Mouse (Mus musculus) MN1 (cell line): ENCODE results near the gene Pde1c.

Experiments
- DNase-seq: peaks from one replicate; pipeline ENCODE4 v3.0.0-alpha.2; 2016; ENCODE audit warnings: low spot score

Pde1c gene

DNA sequence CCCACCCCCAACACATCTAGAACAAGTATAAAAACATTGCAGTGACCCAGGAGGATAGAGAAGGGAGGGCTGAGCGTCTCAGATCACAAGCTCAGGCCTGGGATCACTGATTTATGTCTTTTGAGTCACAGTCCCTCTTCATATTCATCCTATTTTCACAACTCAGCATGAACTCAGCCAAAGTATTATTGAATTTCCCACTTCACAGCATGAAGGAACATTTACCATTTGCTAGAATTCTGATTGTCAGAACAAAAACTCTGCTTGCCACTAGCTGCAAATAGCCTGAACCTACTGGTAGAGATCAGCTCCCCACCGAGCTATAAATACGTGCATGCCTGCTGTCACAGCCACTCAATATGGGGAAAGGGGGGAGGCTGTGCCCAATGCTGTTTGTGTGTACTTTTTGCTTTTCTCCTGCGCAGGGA, 492.5 kb downstream of the Pde1c start:
- DNase-seq = no peak

DNA sequence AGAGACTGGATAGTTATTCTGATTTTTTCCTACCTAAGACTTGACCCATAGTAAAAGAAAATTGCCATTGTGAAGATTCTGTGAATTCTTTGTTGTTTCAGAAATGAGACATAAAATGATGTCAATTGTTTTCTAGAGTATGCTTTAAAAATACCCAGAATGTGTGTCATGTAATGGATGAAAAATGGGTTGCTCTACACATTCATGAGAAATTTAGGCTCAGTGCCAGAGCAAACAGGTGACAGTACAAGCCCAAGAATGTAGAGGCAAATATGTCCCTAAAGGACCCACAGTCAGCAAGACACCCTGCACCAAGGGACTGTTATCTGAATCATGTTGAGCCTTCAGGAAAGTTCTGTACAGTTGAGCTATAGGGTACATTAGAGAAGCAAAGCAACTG, 500.4 kb downstream of the Pde1c start:
- DNase-seq = no peak

DNA sequence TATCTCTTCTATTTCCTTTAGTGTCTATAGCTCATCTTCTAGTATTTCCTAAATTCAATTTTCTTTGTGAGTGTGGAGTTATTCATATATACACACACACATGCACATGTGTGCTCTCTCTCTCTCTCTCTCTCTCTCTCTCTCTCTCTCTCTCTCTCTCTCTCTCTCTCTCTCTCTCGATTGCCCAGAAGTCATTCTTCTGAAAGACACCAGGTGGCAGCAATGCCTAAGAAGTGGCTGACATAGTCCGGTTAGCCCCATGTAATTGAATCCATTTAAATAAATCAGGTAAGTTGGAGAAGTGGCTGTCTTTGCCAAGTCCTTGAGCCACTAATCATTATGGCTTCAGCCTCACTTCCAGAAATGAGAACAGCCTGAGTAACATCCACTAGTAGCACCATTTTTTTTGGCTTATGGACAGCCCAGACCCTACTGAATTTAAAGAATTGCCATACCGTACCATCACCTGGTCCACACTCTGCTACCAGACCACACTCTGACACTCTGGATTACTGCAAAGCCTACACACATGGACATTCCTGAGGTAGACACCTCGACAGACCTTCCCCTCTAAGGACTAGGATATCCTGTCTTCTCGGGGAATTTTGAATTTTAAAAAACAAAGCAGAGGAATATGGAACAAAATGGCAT, 502.1 kb downstream of the Pde1c start:
- DNase-seq = peak; percentile 40

DNA sequence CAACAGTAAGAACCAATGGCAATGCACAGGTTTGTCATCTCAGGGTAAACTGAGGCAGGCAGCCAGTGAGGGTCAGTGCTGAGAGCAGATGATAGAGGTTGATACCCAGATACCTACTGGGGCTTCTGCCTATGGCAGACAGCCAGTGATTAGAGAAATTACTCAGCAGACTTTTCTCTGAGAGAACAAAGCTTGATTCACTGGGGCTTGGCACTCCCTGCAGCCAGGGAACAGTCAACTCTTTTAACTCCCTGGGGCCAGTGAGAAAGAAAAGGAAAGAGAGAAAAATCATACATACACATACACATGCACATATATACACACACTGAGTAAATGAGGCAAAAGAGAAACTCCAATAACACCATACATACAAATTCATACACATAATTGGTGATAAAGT, 505.2 kb downstream of the Pde1c start:
- no peak for DNase-seq

DNA sequence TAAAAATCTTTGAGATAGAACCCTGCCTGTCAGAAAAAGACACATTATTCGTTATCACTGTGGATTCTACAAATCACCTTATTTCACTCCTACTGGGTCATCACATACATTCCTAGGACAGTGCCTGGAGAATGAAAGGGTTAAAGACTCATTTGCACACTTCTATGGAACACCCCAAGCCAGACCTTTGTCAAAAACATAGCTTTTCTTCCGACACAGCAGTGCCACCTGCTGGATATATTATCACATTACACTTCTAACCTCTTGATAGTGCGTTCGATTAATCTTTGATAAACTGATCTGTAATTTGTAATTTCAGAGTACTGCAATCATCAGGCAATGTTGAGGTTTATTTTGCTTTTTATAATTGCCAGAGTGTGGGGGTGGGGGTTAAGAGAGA, 519.8 kb downstream of the Pde1c start:
- DNase-seq = no peak

DNA sequence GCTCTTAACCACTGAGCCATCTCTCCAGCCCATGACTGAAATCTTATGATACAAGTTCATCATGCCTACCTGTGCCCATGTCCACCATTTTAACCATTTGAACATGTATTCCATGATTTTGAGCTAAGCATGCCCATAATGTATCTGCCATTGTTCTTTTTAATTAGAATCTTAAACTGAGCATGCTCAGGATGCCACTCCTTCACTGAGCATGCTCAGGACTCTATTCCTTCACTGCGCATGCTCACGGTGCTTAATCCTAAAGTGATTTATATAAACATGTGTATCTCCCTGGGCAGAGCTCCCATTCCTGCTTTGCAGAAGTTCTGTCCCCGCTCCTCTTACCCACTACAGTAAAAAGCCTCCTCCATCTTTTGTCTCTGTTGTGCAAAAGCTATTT, 520.3 kb downstream of the Pde1c start:
- no peak for DNase-seq

DNA sequence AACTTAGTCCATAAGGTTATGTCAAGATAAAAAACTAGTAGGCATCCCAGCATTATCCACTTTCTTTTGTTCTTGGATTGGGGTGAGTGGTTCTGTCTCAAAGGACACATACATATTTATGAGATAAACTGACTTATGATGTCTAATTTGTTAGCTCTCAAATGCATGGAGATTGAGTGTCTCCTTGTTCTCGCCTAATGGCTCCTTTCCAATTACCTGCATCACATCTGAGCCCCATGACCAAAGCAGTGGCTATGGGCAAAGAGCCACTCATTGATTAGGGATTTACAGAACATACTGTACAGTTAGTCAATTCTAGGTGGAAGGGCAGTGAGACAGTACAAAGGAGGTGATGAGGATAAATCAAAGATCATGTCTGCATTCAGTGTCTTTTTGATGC, 524.2 kb downstream of the Pde1c start:
- DNase-seq = no peak

DNA sequence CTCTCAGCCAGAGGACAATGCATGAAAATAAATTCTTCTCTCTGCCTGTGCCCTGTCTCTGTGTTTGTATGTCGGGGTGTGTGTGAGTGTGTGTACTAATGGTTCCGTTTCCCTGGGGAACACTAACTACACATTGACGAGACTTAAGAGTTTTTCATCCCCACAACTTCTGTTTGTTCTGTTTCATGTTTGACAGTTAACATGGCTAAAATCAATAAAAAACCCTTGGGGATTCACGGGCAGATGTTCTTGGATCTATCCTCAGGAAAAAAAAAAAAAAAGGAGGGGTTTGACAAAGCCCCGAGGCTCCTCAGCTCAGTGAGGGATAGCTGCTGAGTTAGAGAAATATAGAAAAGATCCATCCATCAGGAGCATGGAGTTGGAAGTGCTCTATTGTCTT, 524.6 kb downstream of the Pde1c start:
- DNase-seq = no peak

DNA sequence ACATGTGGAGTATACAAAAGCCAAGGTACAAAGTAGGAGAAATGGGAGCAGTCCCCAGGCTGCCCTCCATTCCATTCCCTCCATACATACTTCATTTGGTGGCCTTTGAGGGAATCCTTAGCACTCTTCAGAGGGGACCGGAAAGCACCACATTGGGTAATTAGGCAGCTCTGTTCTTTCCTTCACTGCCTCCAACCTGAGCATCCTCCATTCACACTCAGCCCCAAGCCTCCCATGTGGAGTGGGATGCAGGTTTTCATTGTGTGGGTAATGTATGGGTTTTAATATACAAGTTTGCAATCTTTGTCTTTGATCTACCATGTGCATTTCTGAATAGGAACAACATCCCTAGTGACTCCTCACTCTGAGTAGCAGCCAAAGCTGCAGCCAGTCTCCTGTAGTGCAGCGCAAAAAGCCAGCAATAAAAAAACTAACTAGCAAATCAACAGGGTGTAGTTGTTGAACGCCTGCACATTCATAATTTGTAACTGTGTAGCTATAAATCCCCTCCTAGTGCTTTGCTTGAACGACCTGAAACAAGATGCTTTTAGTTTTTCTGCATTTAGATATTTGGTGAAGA, 529.3 kb downstream of the Pde1c start:
- no peak for DNase-seq

DNA sequence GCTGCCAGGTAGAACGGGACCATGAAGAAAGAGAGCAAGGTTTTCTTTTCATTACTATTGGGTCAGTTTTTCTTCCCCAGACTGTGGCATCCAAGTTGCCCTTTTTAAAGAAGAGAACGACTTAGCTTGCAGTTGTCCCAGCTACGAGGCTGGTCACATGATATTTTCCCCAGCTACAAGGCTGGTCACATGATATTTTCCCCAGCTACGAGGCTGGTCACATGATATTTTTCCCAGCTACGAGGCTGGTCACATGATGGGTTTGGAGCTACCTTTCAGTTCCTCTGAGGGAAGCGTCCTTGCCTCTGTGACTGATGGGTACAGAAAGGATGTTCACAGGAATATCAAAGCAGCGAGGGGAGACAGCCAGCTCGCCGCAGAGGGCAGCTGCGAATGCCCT, 533.8 kb downstream of the Pde1c start:
- DNase-seq = no peak

DNA sequence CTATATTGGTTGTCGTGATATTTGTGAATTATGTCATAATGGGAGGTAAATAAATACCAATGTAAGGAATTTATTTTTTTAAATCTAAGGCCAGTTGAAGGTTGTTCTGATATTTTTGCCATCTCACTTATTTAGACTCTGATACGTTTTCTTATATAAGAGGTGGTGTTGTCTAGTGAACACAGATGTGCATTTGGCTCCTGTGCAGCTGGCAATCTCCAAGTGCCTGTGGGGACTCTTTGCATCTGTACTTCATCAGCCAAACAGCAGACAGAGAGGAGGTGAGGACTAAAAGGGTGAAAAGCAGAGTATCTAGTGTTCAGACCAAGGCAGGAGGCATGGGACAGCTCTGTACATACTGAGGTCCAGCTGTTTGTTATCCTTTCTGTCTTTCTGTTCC, 536.7 kb downstream of the Pde1c start:
- no peak for DNase-seq

DNA sequence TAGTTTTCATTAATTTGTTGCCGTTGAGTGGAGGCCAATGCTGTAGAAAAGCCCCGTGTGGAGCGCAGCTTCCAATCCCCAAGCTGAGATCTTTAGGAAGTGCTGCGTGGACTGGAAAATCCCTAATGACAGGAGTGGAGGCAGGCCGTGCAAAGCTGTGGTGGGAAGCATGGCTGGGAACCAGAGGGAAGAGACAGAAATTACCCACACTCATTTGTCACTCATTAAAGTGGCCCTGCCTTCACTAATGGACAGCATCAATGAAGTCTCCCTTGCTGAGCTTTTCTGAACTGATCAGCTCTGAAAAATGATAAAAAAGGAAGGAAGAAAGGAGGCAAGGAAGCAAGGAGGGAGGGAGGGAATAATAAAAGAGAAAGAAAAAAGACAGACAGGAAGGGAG, 538.9 kb downstream of the Pde1c start:
- no peak for DNase-seq

DNA sequence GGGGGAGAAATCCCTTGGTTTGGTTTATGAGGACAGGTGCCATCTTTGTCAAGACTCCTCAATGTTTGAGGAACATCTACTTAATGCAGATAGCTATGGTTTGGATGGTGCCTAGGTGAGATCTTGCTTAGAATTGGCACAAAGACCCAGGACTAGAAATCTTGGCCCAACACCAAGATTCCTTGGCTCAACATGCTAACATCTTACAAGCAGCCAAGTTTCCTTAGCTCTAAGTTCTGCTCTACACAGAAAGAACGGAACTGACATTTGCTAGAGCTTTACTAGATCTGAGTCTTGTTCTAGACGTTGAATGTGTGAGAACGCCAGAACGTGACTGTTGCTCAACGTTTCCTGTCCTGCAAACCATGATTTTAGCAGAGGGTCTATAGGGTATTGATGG, 540.9 kb downstream of the Pde1c start:
- no peak for DNase-seq

DNA sequence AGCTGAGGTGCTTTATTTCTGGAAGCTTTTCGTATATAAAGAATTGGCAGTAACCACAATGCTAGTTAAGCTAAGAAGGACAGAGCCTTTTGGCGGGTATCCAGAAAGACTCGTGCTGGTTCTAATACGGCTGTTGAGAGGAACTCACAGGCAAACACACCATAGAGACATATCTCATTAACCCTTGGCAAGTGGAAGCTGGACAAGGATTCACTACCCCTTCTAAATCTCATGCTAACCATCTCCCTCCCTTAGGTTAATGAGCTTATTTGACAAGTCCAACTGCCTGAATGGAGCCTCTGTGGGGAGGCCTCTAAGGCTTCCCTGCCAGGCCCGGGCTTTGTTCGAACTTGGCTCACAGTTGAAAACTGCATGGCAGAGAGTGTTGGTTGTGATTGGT, 541.6 kb downstream of the Pde1c start:
- no peak for DNase-seq

DNA sequence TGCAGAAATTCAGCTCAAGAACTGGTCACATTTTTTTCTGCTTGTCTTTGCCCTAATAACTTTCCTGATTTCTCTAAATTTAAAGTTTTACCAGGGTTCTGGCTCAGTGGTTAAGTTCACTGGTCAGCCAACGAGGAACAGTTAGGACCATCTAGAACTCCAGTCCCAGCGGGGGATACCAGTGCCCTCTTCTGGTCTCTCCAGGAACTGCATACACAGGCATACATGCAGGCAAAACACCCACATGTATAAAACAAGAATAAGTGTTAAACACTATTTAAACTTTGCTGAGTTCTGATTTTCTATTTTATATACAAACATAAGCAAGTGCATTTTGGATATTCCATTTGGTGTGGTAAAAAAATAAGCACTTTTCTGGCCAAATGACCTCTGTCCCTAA, 543.4 kb downstream of the Pde1c start:
- DNase-seq = no peak
